Mouse (Mus musculus): ENCODE results near the gene Aar2. TPM values are rescaled to one million over a fixed set of nuclear protein-coding genes. Genes with fewer than 3 reads are reported as not detected.
A peak's percentile ranks its signal among the peaks of the same experiment; 100 is the strongest.

Aar2 gene
- total and polyA plus RNA-seq, 3 experiments: 18.4 to 26.1 (median 23.8) TPM

- no peaks in the 10 kb centered on the region for H3K9me3 ChIP-seq (replicated peaks; ENCODE audit: low read length)
- dilution Hi-C loops (cut with MboI; ENCODE audit: extremely low pct_ligation_motif_present, extremely low pct_unique_long_range_greater_than_20kb, low sequenced_read_pairs) (no loop called here), in situ Hi-C loops (cut with MboI; ENCODE audit: low pct_ligation_motif_present, low pct_unique_long_range_greater_than_20kb, low sequenced_read_pairs) (loop anchor here (25.0 kb wide), 1 partner anchor 104 kb away; no protein-coding TSS in a partner anchor)
- H3K79me2 ChIP-seq (replicated peaks; ENCODE audit: control insufficient read depth, extremely low read depth, insufficient read depth, poor library complexity, severe bottlenecking): no peaks in the 10 kb centered on the region
- no peak overlapping the region for H3K4me3 ChIP-seq (replicated peaks in 1 of 3; ENCODE audit: low read depth in 2 of 3, low read length in 2 of 3, poor library complexity in 1 of 3)
- H3K4me1 ChIP-seq (ENCODE audit: control insufficient read depth in 1 of 2, insufficient read depth in 2 of 2): no peaks in the 10 kb centered on the region
- H3K9ac ChIP-seq (ENCODE audit: insufficient read depth, low read depth): no peak overlapping the region
- no peak for DNase-seq (ENCODE audit: extremely low read depth)
- H3K27me3 ChIP-seq (replicated peaks): peaks cover 63% of the 10 kb centered on the region
- TF ChIP-seq POLR2AphosphoS2 (IDR thresholded peaks at IDR 0.05; ENCODE audit: low read depth, low read length): no peak
- no peak for TF ChIP-seq BHLHE40 (IDR thresholded peaks at IDR 0.05; ENCODE audit: low read depth, low read length)
- TF ChIP-seq TBP (conservative IDR thresholded peaks at IDR 0.05; ENCODE audit: low read depth, low read length): no peak
- no peak for TF ChIP-seq ZKSCAN1 (IDR thresholded peaks at IDR 0.05; ENCODE audit: borderline replicate concordance, low read depth, low read length)
- TF ChIP-seq RCOR1 (conservative IDR thresholded peaks at IDR 0.05; ENCODE audit: low read depth, low read length): no peak
- TF ChIP-seq MXI1 (IDR thresholded peaks at IDR 0.05; ENCODE audit: low read depth, low read length): no peak
- no peak for TF ChIP-seq UBTF (IDR thresholded peaks at IDR 0.05; ENCODE audit: low read depth, low read length)
- no peak for TF ChIP-seq MYC (IDR thresholded peaks at IDR 0.05; ENCODE audit: low read depth, low read length)
- TF ChIP-seq MAZ (IDR thresholded peaks at IDR 0.05; ENCODE audit: low read depth, low read length): no peak
- no peak for TF ChIP-seq HCFC1 (IDR thresholded peaks at IDR 0.05; ENCODE audit: low read depth, low read length)
- no peak for TF ChIP-seq IRF4 (IDR thresholded peaks at IDR 0.05; ENCODE audit: low read depth, low read length)
- no peak for TF ChIP-seq CTCF (conservative IDR thresholded peaks at IDR 0.05 in 1 of 2, IDR thresholded peaks at IDR 0.05 in 1 of 2; ENCODE audit: low read depth in 2 of 2, low read length in 2 of 2)
- no peaks in the 10 kb centered on the region for H3K36me3 ChIP-seq (replicated peaks in 1 of 2; ENCODE audit: control insufficient read depth in 1 of 2, insufficient read depth in 1 of 2, low read length in 1 of 2)
- no peak overlapping the region for H3K27ac ChIP-seq (ENCODE audit: insufficient read depth, low read depth)
- H3K4me2 ChIP-seq (ENCODE audit: insufficient read depth, low read depth, poor library complexity, severe bottlenecking): no peak overlapping the region
Measured at GRCm38 (mm10) chr2:156582887-156583286, 35.5 kb downstream of the Aar2 start.

GRCm38 (mm10) chr2:156584154-156584796 lies 36.9 kb downstream of the Aar2 start:
- DNase-seq (ENCODE audit: extremely low read depth): peak; percentile 35
- Histone ChIP-seq H3K9ac (ENCODE audit: insufficient read depth, low read depth) (no peak overlapping the region), H3K9me3 (replicated peaks; ENCODE audit: low read length) (no peaks in the 10 kb centered on the region), H3K79me2 (replicated peaks; ENCODE audit: control insufficient read depth, extremely low read depth, insufficient read depth, poor library complexity, severe bottlenecking) (no peaks in the 10 kb centered on the region), H3K27me3 (replicated peaks) (peaks cover 60% of the 10 kb centered on the region), H3K4me3 (replicated peaks in 1 of 3; ENCODE audit: low read depth in 2 of 3, low read length in 2 of 3, poor library complexity in 1 of 3) (no peak overlapping the region), H3K27ac (ENCODE audit: insufficient read depth, low read depth) (no peak overlapping the region), H3K4me1 (ENCODE audit: control insufficient read depth in 1 of 2, insufficient read depth in 2 of 2) (no peaks in the 10 kb centered on the region), H3K36me3 (replicated peaks in 1 of 2; ENCODE audit: control insufficient read depth in 1 of 2, insufficient read depth in 1 of 2, low read length in 1 of 2) (no peaks in the 10 kb centered on the region), H3K4me2 (ENCODE audit: insufficient read depth, low read depth, poor library complexity, severe bottlenecking) (no peak overlapping the region)
- TF ChIP-seq KAT2A (IDR thresholded peaks at IDR 0.05; ENCODE audit: insufficient replicate concordance, low read length) (no peak), NRF1 (IDR thresholded peaks at IDR 0.05; ENCODE audit: low read depth, low read length) (no peak), USF1 (IDR thresholded peaks at IDR 0.05; ENCODE audit: low read depth, low read length) (no peak), SIN3A (IDR thresholded peaks at IDR 0.05; ENCODE audit: low read length) (no peak), E2F4 (IDR thresholded peaks at IDR 0.05; ENCODE audit: insufficient replicate concordance, low read depth, low read length) (no peak), ZC3H11A (IDR thresholded peaks at IDR 0.05; ENCODE audit: low read depth, low read length) (no peak), ETS1 (conservative IDR thresholded peaks at IDR 0.05; ENCODE audit: low read depth, low read length) (no peak), IRF4 (IDR thresholded peaks at IDR 0.05; ENCODE audit: low read depth, low read length) (no peak), USF2 (conservative IDR thresholded peaks at IDR 0.05; ENCODE audit: low read depth, low read length) (no peak), RAD21 (IDR thresholded peaks at IDR 0.05; ENCODE audit: low read depth, low read length) (peak; percentile 51), NELFE (IDR thresholded peaks at IDR 0.05; ENCODE audit: low read depth, low read length) (no peak), MAFK (IDR thresholded peaks at IDR 0.05; ENCODE audit: insufficient replicate concordance, low read length) (no peak), SMC3 (IDR thresholded peaks at IDR 0.05; ENCODE audit: low read depth, low read length) (peak; percentile 88), CTCF (conservative IDR thresholded peaks at IDR 0.05 in 1 of 2, IDR thresholded peaks at IDR 0.05 in 1 of 2; ENCODE audit: low read depth in 2 of 2, low read length in 2 of 2) (peak in 1 of 2 experiments; percentile 78; a peak in 3 of 4 replicates), TCF12 (IDR thresholded peaks at IDR 0.05; ENCODE audit: low read depth, low read length) (no peak), POLR2AphosphoS2 (IDR thresholded peaks at IDR 0.05; ENCODE audit: low read depth, low read length) (no peak), PAX5 (IDR thresholded peaks at IDR 0.05; ENCODE audit: low read length) (no peak), HCFC1 (IDR thresholded peaks at IDR 0.05; ENCODE audit: low read depth, low read length) (no peak), JUND (conservative IDR thresholded peaks at IDR 0.05; ENCODE audit: low read depth, low read length) (no peak), GABPA (IDR thresholded peaks at IDR 0.05; ENCODE audit: insufficient replicate concordance, low read depth, low read length) (no peak), TBP (conservative IDR thresholded peaks at IDR 0.05; ENCODE audit: low read depth, low read length) (no peak), POLR2A (IDR thresholded peaks at IDR 0.05; ENCODE audit: low read depth, low read length) (no peak), MEF2A (IDR thresholded peaks at IDR 0.05; ENCODE audit: borderline replicate concordance, low read depth, low read length) (no peak), ZNF384 (IDR thresholded peaks at IDR 0.05; ENCODE audit: low read depth, low read length) (no peak)
- in situ Hi-C loops (cut with MboI; ENCODE audit: low pct_ligation_motif_present, low pct_unique_long_range_greater_than_20kb, low sequenced_read_pairs) (loop anchor here (25.0 kb wide), 1 partner anchor 103 kb away; no protein-coding TSS in a partner anchor), dilution Hi-C loops (cut with MboI; ENCODE audit: extremely low pct_ligation_motif_present, extremely low pct_unique_long_range_greater_than_20kb, low sequenced_read_pairs) (no loop called here)
